Mouse (Mus musculus) MEL-GATA-1-ER (cell line): ENCODE measurements at regions not wholly inside any gene's neighbourhood (a gene's known extent, or its start where the extent isn't known, plus 50 kb on each side); places are given as distances from the start of the nearest gene placed in this dataset.

Experiments
- DNase-seq: peaks from one replicate; pipeline ENCODE4 v3.0.0-alpha.2; 2012; ENCODE audit warnings: low read depth; ENCODE audit errors: extremely low read depth

- peak; percentile 2 for DNase-seq
Measured at GRCm38 (mm10) chr14:83232262-83232661, 1211.1 kb upstream of the Pcdh17 start.

- no peak for DNase-seq
Measured at GRCm38 (mm10) chr14:83246891-83247290, 1196.5 kb upstream of the Pcdh17 start.

GRCm38 (mm10) chr14:83247405-83247804 lies 1196.0 kb upstream of the Pcdh17 start:
- DNase-seq, result no peak

- no peak for DNase-seq
Measured at GRCm38 (mm10) chr14:83252922-83253321, 1190.4 kb upstream of the Pcdh17 start.

GRCm38 (mm10) chr14:83302599-83302998 lies 1140.8 kb upstream of the Pcdh17 start:
- DNase-seq, result no peak

- DNase-seq, result no peak
Measured at GRCm38 (mm10) chr14:83320773-83321172, 1122.6 kb upstream of the Pcdh17 start.

GRCm38 (mm10) chr14:83363153-83363552 lies 1080.2 kb upstream of the Pcdh17 start:
- DNase-seq, result no peak
